Mouse (Mus musculus): ENCODE measurements around the gene Tmprss2. TPM values are rescaled to one million over a fixed set of nuclear protein-coding genes. Genes with fewer than 3 reads are reported as not detected.
"Not testable (repeated sequence)": the region's sequence is repeated elsewhere in the genome, so short reads cannot be mapped to it uniquely, and the experiment has no call there.

Tmprss2 gene
- polyA plus RNA-seq, 1 experiment from 2014 or later, result 59.1 TPM

GRCm38 (mm10) chr16:97600591-97600990, 10.4 kb downstream of the Tmprss2 start:
- Histone ChIP-seq H3K27me3 (ENCODE audit: control insufficient read depth, insufficient read depth, low read length) (no peaks in the 10 kb centered on the region), H3K9ac (ENCODE audit: low read length) (no peak overlapping the region), H3K4me1 (replicated peaks; ENCODE audit: control insufficient read depth, insufficient read depth) (0 out of 2 replicates have a peak, but pooled peaks cover 2% of the 10 kb centered on the region), H3K9me3 (ENCODE audit: control insufficient read depth, low read length) (no peaks in the 10 kb centered on the region), H3K4me2 (replicated peaks; ENCODE audit: low read depth) (no peak overlapping the region), H3K36me3 (ENCODE audit: control insufficient read depth, insufficient read depth, low read length) (no peaks in the 10 kb centered on the region), H3K4me3 (ENCODE audit: low read depth, low read length) (no peak overlapping the region), H3K27ac (replicated peaks) (no peak overlapping the region)
- WGBS, result 62% methylated on average over 2 of the region's 2 CpGs
- no peak for DNase-seq (ENCODE audit: low spot score)
- ATAC-seq (ENCODE audit: low FRiP score, low TSS enrichment), result no peak
- TF ChIP-seq EP300 (optimal IDR thresholded peaks at IDR 0.05) (no peak), CTCF (IDR thresholded peaks at IDR 0.05; ENCODE audit: low read depth) (no peak)

GRCm38 (mm10) chr16:97598046-97598445, 12.9 kb downstream of the Tmprss2 start:
- Histone ChIP-seq H3K36me3 (ENCODE audit: control insufficient read depth, insufficient read depth, low read length) (no peaks in the 10 kb centered on the region), H3K9ac (ENCODE audit: low read length) (no peak overlapping the region), H3K27ac (replicated peaks) (no peak overlapping the region), H3K4me2 (replicated peaks; ENCODE audit: low read depth) (no peak overlapping the region), H3K4me1 (replicated peaks; ENCODE audit: control insufficient read depth, insufficient read depth) (0 out of 2 replicates have a peak, but pooled peaks cover 2% of the 10 kb centered on the region), H3K27me3 (ENCODE audit: control insufficient read depth, insufficient read depth, low read length) (no peaks in the 10 kb centered on the region), H3K9me3 (ENCODE audit: control insufficient read depth, low read length) (no peaks in the 10 kb centered on the region), H3K4me3 (ENCODE audit: low read depth, low read length) (no peak overlapping the region)
- ATAC-seq (ENCODE audit: low FRiP score, low TSS enrichment) (no peak), DNase-seq (ENCODE audit: low spot score) (no peak)
- 87% methylated on average over 2 of the region's 2 CpGs for WGBS
- no peak for TF ChIP-seq CTCF (IDR thresholded peaks at IDR 0.05; ENCODE audit: low read depth)
- no peak for TF ChIP-seq EP300 (optimal IDR thresholded peaks at IDR 0.05)

GRCm38 (mm10) chr16:97593816-97594509, 17.0 kb downstream of the Tmprss2 start:
- Histone ChIP-seq H3K4me1 (replicated peaks; ENCODE audit: control insufficient read depth, insufficient read depth) (no peaks in the 10 kb centered on the region), H3K9ac (ENCODE audit: low read length) (no peak overlapping the region), H3K4me3 (ENCODE audit: low read depth, low read length) (no peak overlapping the region), H3K27me3 (ENCODE audit: control insufficient read depth, insufficient read depth, low read length) (no peaks in the 10 kb centered on the region), H3K9me3 (ENCODE audit: control insufficient read depth, low read length) (no peaks in the 10 kb centered on the region), H3K4me2 (replicated peaks; ENCODE audit: low read depth) (no peak overlapping the region), H3K27ac (replicated peaks) (peak overlapping the region; percentile 84), H3K36me3 (ENCODE audit: control insufficient read depth, insufficient read depth, low read length) (no peaks in the 10 kb centered on the region)
- ATAC-seq (ENCODE audit: low FRiP score, low TSS enrichment), result peak; percentile 95
- TF ChIP-seq CTCF (IDR thresholded peaks at IDR 0.05; ENCODE audit: low read depth), result no peak
- TF ChIP-seq EP300 (optimal IDR thresholded peaks at IDR 0.05), result peak; percentile 34
- 37% methylated on average over 4 of the region's 4 CpGs for WGBS
- peak; percentile 69 for DNase-seq (ENCODE audit: low spot score)

- Histone ChIP-seq H3K4me2 (replicated peaks; ENCODE audit: low read depth) (no peak overlapping the region), H3K9ac (ENCODE audit: low read length) (no peak overlapping the region), H3K27ac (replicated peaks) (no peak overlapping the region), H3K9me3 (ENCODE audit: control insufficient read depth, low read length) (no peaks in the 10 kb centered on the region), H3K4me1 (replicated peaks; ENCODE audit: control insufficient read depth, insufficient read depth) (no peaks in the 10 kb centered on the region), H3K4me3 (ENCODE audit: low read depth, low read length) (no peak overlapping the region), H3K27me3 (ENCODE audit: control insufficient read depth, insufficient read depth, low read length) (no peaks in the 10 kb centered on the region), H3K36me3 (ENCODE audit: control insufficient read depth, insufficient read depth, low read length) (no peaks in the 10 kb centered on the region)
- peak; percentile 93 for TF ChIP-seq CTCF (IDR thresholded peaks at IDR 0.05; ENCODE audit: low read depth)
- TF ChIP-seq EP300 (optimal IDR thresholded peaks at IDR 0.05), result no peak
- ATAC-seq (ENCODE audit: low FRiP score, low TSS enrichment) (peak; percentile 48), DNase-seq (ENCODE audit: low spot score) (peak; percentile 92)
- 0% methylated on average over 1 of the region's 1 CpGs for WGBS
These were observed 17.9 kb downstream of the Tmprss2 start for GRCm38 (mm10) chr16:97593057-97593456.

- TF ChIP-seq CTCF (IDR thresholded peaks at IDR 0.05; ENCODE audit: low read depth), result no peak
- no peak for TF ChIP-seq EP300 (optimal IDR thresholded peaks at IDR 0.05)
- no peak for ATAC-seq (ENCODE audit: low FRiP score, low TSS enrichment)
- Histone ChIP-seq H3K27ac (replicated peaks) (peak overlapping the region; percentile 45; the same call in 1 of the 2 replicates), H3K4me1 (replicated peaks; ENCODE audit: control insufficient read depth, insufficient read depth) (no peaks in the 10 kb centered on the region), H3K4me3 (ENCODE audit: low read depth, low read length) (no peak overlapping the region), H3K9ac (ENCODE audit: low read length) (no peak overlapping the region), H3K36me3 (ENCODE audit: control insufficient read depth, insufficient read depth, low read length) (no peaks in the 10 kb centered on the region), H3K9me3 (ENCODE audit: control insufficient read depth, low read length) (no peaks in the 10 kb centered on the region), H3K4me2 (replicated peaks; ENCODE audit: low read depth) (no peak overlapping the region), H3K27me3 (ENCODE audit: control insufficient read depth, insufficient read depth, low read length) (no peaks in the 10 kb centered on the region)
- no peak for DNase-seq (ENCODE audit: low spot score)
- WGBS, result 75% methylated on average over 2 of the region's 2 CpGs
These were observed 19.5 kb downstream of the Tmprss2 start for GRCm38 (mm10) chr16:97591512-97591911.

- WGBS, result 73% methylated on average over 1 of the region's 1 CpGs
- ATAC-seq (ENCODE audit: low FRiP score, low TSS enrichment); H3K9me3 ChIP-seq (ENCODE audit: control insufficient read depth, low read length); H3K36me3 ChIP-seq (ENCODE audit: control insufficient read depth, insufficient read depth, low read length); H3K4me2 ChIP-seq (replicated peaks; ENCODE audit: low read depth); H3K27ac ChIP-seq (replicated peaks); DNase-seq (ENCODE audit: low spot score); H3K4me3 ChIP-seq (ENCODE audit: low read depth, low read length); H3K27me3 ChIP-seq (ENCODE audit: control insufficient read depth, insufficient read depth, low read length); H3K9ac ChIP-seq (ENCODE audit: low read length); H3K4me1 ChIP-seq (replicated peaks; ENCODE audit: control insufficient read depth, insufficient read depth): not testable (repeated sequence)
These were observed 28.1 kb downstream of the Tmprss2 start for GRCm38 (mm10) chr16:97582876-97583275.

Data from stomach, postnatal 0 days (tissue).